Mouse (Mus musculus) forebrain, postnatal 0 days (tissue): ENCODE data around the gene Rhox6. TPM values are rescaled to one million over a fixed set of nuclear protein-coding genes. Genes with fewer than 3 reads are reported as not detected.

Source experiments
- ATAC-seq: fragments of 200-750 bp; cut with Nextera tagmentation; 2 replicates; pipeline ENCODE4 v1.8.0; 2017; ENCODE audit warnings: mild to moderate bottlenecking, moderate library complexity
- DNase-seq: peaks from one replicate; pipeline ENCODE4 v3.0.0-alpha.2; 2015
- H3K27ac ChIP-seq: fragments of 300-500 bp; sonication (generic); 2 replicates; pipeline ENCODE4 v1.5.1; 2014; ENCODE audit warnings: low read depth, mild to moderate bottlenecking, antibody characterized with exemption, low read length, moderate library complexity, mixed read lengths
- H3K27me3 ChIP-seq: fragments of 300-500 bp; sonication (generic); 2 replicates; pipeline ENCODE4 v1.6.1; 2014; ENCODE audit warnings: mild to moderate bottlenecking, low read length, mixed read lengths; ENCODE audit not compliant: insufficient read depth
- H3K36me3 ChIP-seq: fragments of 300-500 bp; sonication (generic); 2 replicates; pipeline ENCODE4 v1.6.1; 2014; ENCODE audit warnings: mild to moderate bottlenecking, moderate library complexity; ENCODE audit not compliant: insufficient read depth
- H3K4me1 ChIP-seq: fragments of 300-500 bp; sonication (generic); 2 replicates; pipeline ENCODE4 v1.6.1; 2014; ENCODE audit warnings: antibody characterized with exemption; ENCODE audit not compliant: insufficient read depth
- H3K4me2 ChIP-seq: fragments of 300-500 bp; sonication (generic); 2 replicates; pipeline ENCODE4 v1.6.1; 2014; ENCODE audit warnings: low read depth, mild to moderate bottlenecking, moderate library complexity
- H3K4me3 ChIP-seq: fragments of 300-500 bp; sonication (generic); 2 replicates; pipeline ENCODE4 v1.5.1; 2014; ENCODE audit warnings: low read depth, low read length, mixed read lengths
- H3K9ac ChIP-seq: fragments of 300-500 bp; sonication (generic); 2 replicates; pipeline ENCODE4 v1.6.1; 2014; ENCODE audit warnings: mild to moderate bottlenecking
- H3K9me3 ChIP-seq: fragments of 300-500 bp; sonication (generic); 2 replicates; pipeline ENCODE4 v1.6.1; 2016; ENCODE audit warnings: low read length
- CTCF ChIP-seq: sonication (generic); IDR thresholded peaks from 2 replicates; pipeline ENCODE4 v1.5.1; 2016; ENCODE audit warnings: antibody characterized with exemption, control low read depth, low read depth
- WGBS: fragments of 180-500 bp; shearing (Covaris S2); extraction: QIAGEN DNeasy Blood & Tissue Kit; methylation state at CpG from one replicate; pipeline ENCODE4 v1.1.7; 2014; 5-methylcytosine and 5-hydroxymethylcytosine counted together
- polyA plus RNA-seq: library from polyadenylated mRNA; unstranded; fragments of >200 nt; fragmentation: Nextera tagmentation; extraction: Ambion mirVana; gene quantifications from 2 replicates; pipeline ENCODE4 v1.2.1, GENCODE M21; 2015
- total RNA-seq: library from RNA; depleted of rRNA; stranded (reverse); fragments of >200 nt; gene quantifications from 2 replicates; pipeline ENCODE4 v1.2.3, GENCODE M21; 2014; rRNA removed

The Rhox6 gene
- total and polyA plus RNA-seq, 2 experiments from 2014 or later: not detected

DNA sequence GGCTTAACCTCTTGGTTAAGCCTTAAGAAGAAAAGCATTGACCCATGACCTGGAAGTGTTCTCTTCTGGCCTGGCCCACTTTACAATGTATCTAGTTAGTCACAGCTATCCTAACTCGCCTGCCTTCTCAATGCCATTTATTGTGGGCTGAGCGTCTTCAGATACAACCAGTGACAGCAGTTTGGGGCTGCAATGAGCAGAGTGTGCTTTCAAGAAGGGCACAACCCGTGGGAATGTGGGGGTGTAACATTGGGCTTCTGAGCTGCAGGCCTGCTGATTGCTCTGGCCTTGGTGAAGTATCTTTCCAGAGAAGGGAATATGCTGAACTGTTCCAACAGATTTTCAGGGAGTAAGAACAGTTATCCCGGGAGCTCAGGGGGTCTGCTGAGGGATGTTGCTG lies 52.1 kb downstream of the Rhox6 start, which contains the start of gene Rhox8:
TSS of gene Rhox8 (minus strand) at position 101 of the 400 bp plus-strand sequence.
- no peaks in the 10 kb centered on the region for H3K27me3 ChIP-seq
- H3K4me3 ChIP-seq: no peak within 1 kb of the TSS
- no peak within 1 kb of the TSS for H3K9ac ChIP-seq
- no peak for TF ChIP-seq CTCF
- no peak within 1 kb of the TSS for H3K4me2 ChIP-seq
- DNase-seq (no peak), ATAC-seq (no peak)
- H3K4me1 ChIP-seq: no peaks in the 10 kb centered on the region
- H3K36me3 ChIP-seq: no peaks in the 10 kb centered on the region
- WGBS: 83% methylated on average over 4 of the region's 4 CpGs
- H3K9me3 ChIP-seq: no peaks in the 10 kb centered on the region
- H3K27ac ChIP-seq: no peak within 1 kb of the TSS

Other genes starting within 250 kb of the Rhox6 start
- gene Rhox3f, start 245.9 kb upstream of the Rhox6 start, total RNA-seq: not detected in 2 replicates
- not detected in 2 replicates for gene Rhox3f, start 245.9 kb upstream of the Rhox6 start, polyA plus RNA-seq
- not detected in 2 replicates for gene Rhox4f, start 219.2 kb upstream of the Rhox6 start, total RNA-seq
- not detected in 2 replicates for gene Rhox4f, start 219.2 kb upstream of the Rhox6 start, polyA plus RNA-seq
- gene Rhox3g, start 198.3 kb upstream of the Rhox6 start, total RNA-seq: not detected in 2 replicates
- gene Rhox3g, start 198.3 kb upstream of the Rhox6 start, polyA plus RNA-seq: not detected in 2 replicates
- not detected in 2 replicates for gene Rhox2g, start 183.4 kb upstream of the Rhox6 start, total RNA-seq
- not detected in 2 replicates for gene Rhox2g, start 183.4 kb upstream of the Rhox6 start, polyA plus RNA-seq
- not detected in 2 replicates for gene Rhox4g, start 175.6 kb upstream of the Rhox6 start, total RNA-seq
- gene Rhox4g, start 175.6 kb upstream of the Rhox6 start, polyA plus RNA-seq: not detected in 2 replicates
- gene Rhox3h, start 158.1 kb upstream of the Rhox6 start, total RNA-seq: not detected in 2 replicates
- not detected in 2 replicates for gene Rhox3h, start 158.1 kb upstream of the Rhox6 start, polyA plus RNA-seq
- gene Rhox2h, start 153.6 kb upstream of the Rhox6 start, total RNA-seq: not detected in 2 replicates
- gene Rhox2h, start 153.6 kb upstream of the Rhox6 start, polyA plus RNA-seq: not detected in 2 replicates
- gene Rhox5, start 22.1 kb upstream of the Rhox6 start, total RNA-seq: not detected in 2 replicates
- 0.65 and 0.70 TPM in 2 replicates for gene Rhox5, start 22.1 kb upstream of the Rhox6 start, polyA plus RNA-seq
- not detected in 2 replicates for gene Rhox7a, start 4.8 kb downstream of the Rhox6 start, total RNA-seq
- not detected in 2 replicates for gene Rhox7a, start 4.8 kb downstream of the Rhox6 start, polyA plus RNA-seq
- gene Rhox8, start 52.0 kb downstream of the Rhox6 start, total RNA-seq: not detected in 2 replicates
- gene Rhox8, start 52.0 kb downstream of the Rhox6 start, polyA plus RNA-seq: not detected in 2 replicates
- gene Rhox7b, start 70.3 kb downstream of the Rhox6 start, total RNA-seq: not detected in 2 replicates
- gene Rhox7b, start 70.3 kb downstream of the Rhox6 start, polyA plus RNA-seq: not detected in 2 replicates
- gene Rhox9, start 74.9 kb downstream of the Rhox6 start, total RNA-seq: not detected in 2 replicates
- not detected in 2 replicates for gene Rhox9, start 74.9 kb downstream of the Rhox6 start, polyA plus RNA-seq
- not detected in 2 replicates for gene Btg1-ps1, start 191.9 kb downstream of the Rhox6 start, total RNA-seq
- gene Btg1-ps1, start 191.9 kb downstream of the Rhox6 start, polyA plus RNA-seq: not detected in 2 replicates
- not detected in 2 replicates for gene Btg1-ps2, start 216.2 kb downstream of the Rhox6 start, total RNA-seq
- not detected in 2 replicates for gene Btg1-ps2, start 216.2 kb downstream of the Rhox6 start, polyA plus RNA-seq
- not detected in 2 replicates for gene Rhox10, start 239.6 kb downstream of the Rhox6 start, total RNA-seq
- not detected in 2 replicates for gene Rhox10, start 239.6 kb downstream of the Rhox6 start, polyA plus RNA-seq